Comparison of ENCODE assay signal across 8 mouse cellular contexts in the genomic region with DNA sequence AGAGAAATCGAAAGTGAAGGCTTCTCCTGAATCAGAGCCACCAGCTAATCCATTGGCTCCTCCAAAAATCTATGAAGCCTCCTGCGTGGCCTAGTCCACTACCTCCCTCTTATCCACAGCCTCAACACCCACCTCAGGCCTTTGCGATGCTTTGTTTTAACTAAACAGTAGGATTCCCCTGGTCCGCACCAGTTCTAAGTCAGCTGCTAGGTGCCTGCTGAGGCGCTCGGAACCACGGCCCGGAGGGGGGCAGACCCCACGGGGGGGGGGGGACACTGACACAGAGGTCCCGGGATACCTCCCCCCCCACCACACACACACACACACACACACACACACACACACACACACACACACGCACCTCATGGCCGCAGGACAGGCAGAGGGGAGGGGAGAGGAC.
DNase-seq lines count a peak whose midpoint lies in the region; ATAC-seq lines count a peak whose summit lies in the region.

No protein-coding gene starts in this region.

- H3K36me3 ChIP-seq in heart, embryonic 14.5 days (ENCODE audit: control insufficient read depth, insufficient read depth, low read length), result no peaks in the 10 kb centered on the region
- no peaks in the 10 kb centered on the region for H3K36me3 ChIP-seq in heart, embryonic 10.5 days
- H3K36me3 ChIP-seq in embryonic facial prominence, embryonic 12.5 days, result no peaks in the 10 kb centered on the region
- no peaks in the 10 kb centered on the region for H3K36me3 ChIP-seq in limb, embryonic 13.5 days
- no peaks in the 10 kb centered on the region for H3K36me3 ChIP-seq in splenic B cell, adult 2 months (ENCODE audit: control insufficient read depth, insufficient read depth, low read length, poor library complexity, severe bottlenecking)

- no peak overlapping the region for H3K27ac ChIP-seq in heart, embryonic 14.5 days (replicated peaks in 1 of 2; ENCODE audit: control insufficient read depth in 1 of 2, insufficient read depth in 1 of 2, low read depth in 2 of 2, low read length in 2 of 2)
- H3K27ac ChIP-seq in heart, embryonic 10.5 days, result no peak overlapping the region
- H3K27ac ChIP-seq in embryonic facial prominence, embryonic 12.5 days, result no peak overlapping the region
- H3K27ac ChIP-seq in limb, embryonic 13.5 days, result no peak overlapping the region

- no peak for DNase-seq in heart, embryonic 10.5 days (ENCODE audit: low spot score)
- DNase-seq in CD4-positive helper T cell, adult 2 months (ENCODE audit: low read depth, low spot score), result peak; percentile 33
- peak; percentile 55 for DNase-seq in splenic B cell, adult 2 months (ENCODE audit: low read depth, low spot score)
- DNase-seq in urinary bladder, postnatal 10 days (ENCODE audit: low spot score), result no peak
- no peak for DNase-seq in spleen, postnatal 36 days (ENCODE audit: low spot score in 2 of 2)

- H3K27me3 ChIP-seq in heart, embryonic 14.5 days (ENCODE audit: control insufficient read depth, insufficient read depth, low read length), result no peaks in the 10 kb centered on the region
- no peaks in the 10 kb centered on the region for H3K27me3 ChIP-seq in heart, embryonic 10.5 days (ENCODE audit: insufficient read depth, poor library complexity, severe bottlenecking)
- no peaks in the 10 kb centered on the region for H3K27me3 ChIP-seq in embryonic facial prominence, embryonic 12.5 days
- H3K27me3 ChIP-seq in limb, embryonic 13.5 days, result no peaks in the 10 kb centered on the region
- H3K27me3 ChIP-seq in splenic B cell, adult 2 months (ENCODE audit: control insufficient read depth, insufficient read depth, low read length, poor library complexity, severe bottlenecking), result no peaks in the 10 kb centered on the region

- no peak overlapping the region for H3K4me2 ChIP-seq in heart, embryonic 14.5 days (ENCODE audit: low read length)
- H3K4me2 ChIP-seq in embryonic facial prominence, embryonic 12.5 days (replicated peaks), result no peak overlapping the region
- H3K4me2 ChIP-seq in limb, embryonic 13.5 days (replicated peaks), result no peak overlapping the region

- H3K9me3 ChIP-seq in heart, embryonic 14.5 days (ENCODE audit: control insufficient read depth, low read length), result peaks cover 4% of the 10 kb centered on the region; the same call in 1 of the 2 replicates
- H3K9me3 ChIP-seq in heart, embryonic 10.5 days, result no peaks in the 10 kb centered on the region; the same call in 1 of the 2 replicates
- H3K9me3 ChIP-seq in embryonic facial prominence, embryonic 12.5 days, result no peaks in the 10 kb centered on the region
- peaks cover 7% of the 10 kb centered on the region; the same call in 1 of the 2 replicates for H3K9me3 ChIP-seq in limb, embryonic 13.5 days

- peak; percentile 92 for ATAC-seq in heart, embryonic 14.5 days (ENCODE audit: insufficient number of reproducible peaks, insufficient read depth, low FRiP score, low read depth)
- ATAC-seq in embryonic facial prominence, embryonic 12.5 days (ENCODE audit: insufficient number of reproducible peaks, insufficient read depth, low FRiP score, low TSS enrichment), result peak; percentile 84
- peak; percentile 71 for ATAC-seq in limb, embryonic 13.5 days (ENCODE audit: low FRiP score, low read depth)

- H3K9ac ChIP-seq in heart, embryonic 14.5 days (ENCODE audit: low read length), result no peak overlapping the region
- no peak overlapping the region for H3K9ac ChIP-seq in embryonic facial prominence, embryonic 12.5 days
- no peak overlapping the region for H3K9ac ChIP-seq in limb, embryonic 13.5 days

- no peak overlapping the region for H3K4me3 ChIP-seq in heart, embryonic 14.5 days (ENCODE audit: control insufficient read depth in 1 of 2, insufficient read depth in 1 of 2, low read depth in 1 of 2, low read length in 2 of 2)
- H3K4me3 ChIP-seq in heart, embryonic 10.5 days, result no peak overlapping the region
- H3K4me3 ChIP-seq in embryonic facial prominence, embryonic 12.5 days, result no peak overlapping the region
- no peak overlapping the region for H3K4me3 ChIP-seq in limb, embryonic 13.5 days

- no peaks in the 10 kb centered on the region for H3K4me1 ChIP-seq in heart, embryonic 14.5 days (ENCODE audit: control insufficient read depth in 2 of 2, insufficient read depth in 2 of 2, low read length in 2 of 2)
- no peaks in the 10 kb centered on the region for H3K4me1 ChIP-seq in heart, embryonic 10.5 days
- H3K4me1 ChIP-seq in embryonic facial prominence, embryonic 12.5 days, result no peaks in the 10 kb centered on the region
- H3K4me1 ChIP-seq in limb, embryonic 13.5 days, result no peaks in the 10 kb centered on the region

- 76% methylated on average over 11 of the region's 12 CpGs for WGBS in heart, embryonic 14.5 days
- 85% methylated on average over 12 of the region's 12 CpGs for WGBS in heart, embryonic 10.5 days
- 89% methylated on average over 12 of the region's 12 CpGs for WGBS in embryonic facial prominence, embryonic 12.5 days
- 88% methylated on average over 12 of the region's 12 CpGs for WGBS in limb, embryonic 13.5 days

Comparison
In these comparisons a context has a peak if more than half of its experiments do, and no peak if none do; other contexts are left out.
1. DNase-seq: peak in CD4-positive helper T cell, adult 2 months (single experiment) and splenic B cell, adult 2 months (single experiment); none in heart, embryonic 10.5 days (single experiment), urinary bladder, postnatal 10 days (single experiment) and spleen, postnatal 36 days (0 of 2).
2. Peak in every context shown above with its lines, with median percentiles within 50 percentile points of each other: ATAC-seq.